ENCODE assay signal across 22 mouse cellular contexts in the genomic region with DNA sequence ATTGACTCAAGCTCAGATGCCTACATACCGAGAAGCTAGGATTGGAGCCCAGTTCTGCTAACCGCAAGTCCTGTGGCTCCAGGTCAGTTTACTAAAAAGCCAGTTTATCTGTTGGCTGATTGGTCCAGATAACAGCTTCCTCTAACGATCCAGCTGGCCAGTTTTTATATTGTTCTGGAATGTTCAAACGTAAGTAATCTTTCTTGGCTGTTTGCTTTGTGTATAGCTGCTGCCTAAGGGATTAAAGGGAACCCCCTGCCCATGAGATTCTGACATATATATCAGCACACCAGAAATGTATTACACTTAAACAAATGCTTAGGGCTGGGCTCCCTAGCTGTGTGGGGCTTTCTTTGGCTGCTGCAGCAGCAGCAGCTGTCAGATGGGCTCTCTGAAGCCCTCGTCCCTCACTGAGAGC. TPM values are rescaled to one million over a fixed set of nuclear protein-coding genes. Genes with fewer than 3 reads are reported as not detected.
DNase-seq lines count a peak whose midpoint lies in the region; ATAC-seq lines count a peak whose summit lies in the region.
"Had no signal": no experiment of that assay in that cellular context is flagged by ENCODE, and none has a peak within 500 bp of the region (broad histone marks: within the 10 kb centered on the region; RNA-seq: fewer than 3 reads in every experiment).

No protein-coding gene starts in this region.

- no peak overlapping the region for H3K4me2 ChIP-seq in embryonic facial prominence, embryonic 14.5 days (ENCODE audit: low read depth, low read length)
- H3K4me2 ChIP-seq in lung, embryonic 16.5 days (ENCODE audit: low read depth, low read length): no peak overlapping the region
- no peak overlapping the region for H3K4me2 ChIP-seq in limb, embryonic 13.5 days (replicated peaks)
- H3K4me2 ChIP-seq in stomach, embryonic 16.5 days (ENCODE audit: low read depth, low read length): no peak overlapping the region
- H3K4me2 ChIP-seq: embryonic facial prominence, embryonic 12.5 days; heart, embryonic 11.5 days; hindbrain, embryonic 13.5 days; liver, embryonic 11.5 days; midbrain, embryonic 11.5 days had no signal

- no peaks in the 10 kb centered on the region for H3K4me1 ChIP-seq in embryonic facial prominence, embryonic 14.5 days (ENCODE audit: control insufficient read depth, insufficient read depth, low read length)
- 0 out of 2 replicates have a peak, but pooled peaks cover 3% of the 10 kb centered on the region for H3K4me1 ChIP-seq in embryonic facial prominence, embryonic 10.5 days
- peaks cover 8% of the 10 kb centered on the region for H3K4me1 ChIP-seq in lung, embryonic 16.5 days (replicated peaks; ENCODE audit: control insufficient read depth, insufficient read depth, low read length)
- H3K4me1 ChIP-seq in limb, embryonic 13.5 days: no peaks in the 10 kb centered on the region
- peaks cover 11% of the 10 kb centered on the region; the same call in 1 of the 2 replicates for H3K4me1 ChIP-seq in stomach, embryonic 16.5 days (ENCODE audit: control insufficient read depth, insufficient read depth, low read length)
- H3K4me1 ChIP-seq: embryonic facial prominence, embryonic 12.5 days; hindbrain, embryonic 13.5 days had no signal

- 47% methylated on average over 5 of the region's 5 CpGs for WGBS in embryonic facial prominence, embryonic 14.5 days
- 72% methylated on average over 5 of the region's 5 CpGs for WGBS in embryonic facial prominence, embryonic 10.5 days
- 24% methylated on average over 5 of the region's 5 CpGs for WGBS in lung, embryonic 16.5 days
- WGBS in limb, embryonic 13.5 days: 55% methylated on average over 5 of the region's 5 CpGs
- WGBS in stomach, embryonic 16.5 days: 16% methylated on average over 5 of the region's 5 CpGs

- no peak overlapping the region for H3K27ac ChIP-seq in embryonic facial prominence, embryonic 14.5 days (replicated peaks; ENCODE audit: low read depth, low read length)
- no peak overlapping the region for H3K27ac ChIP-seq in embryonic facial prominence, embryonic 10.5 days (replicated peaks)
- peak overlapping the region; percentile 71 for H3K27ac ChIP-seq in lung, embryonic 16.5 days (ENCODE audit: low read length)
- no peak overlapping the region for H3K27ac ChIP-seq in limb, embryonic 13.5 days
- H3K27ac ChIP-seq in stomach, embryonic 16.5 days (ENCODE audit: low read length): peak overlapping the region; percentile 50
- H3K27ac ChIP-seq: embryonic facial prominence, embryonic 12.5 days; forebrain, embryonic 10.5 days; hindbrain, embryonic 13.5 days had no signal

- H3K9me3 ChIP-seq in embryonic facial prominence, embryonic 14.5 days (ENCODE audit: control insufficient read depth, low read length): no peaks in the 10 kb centered on the region
- H3K9me3 ChIP-seq in embryonic facial prominence, embryonic 10.5 days: no peaks in the 10 kb centered on the region
- no peaks in the 10 kb centered on the region for H3K9me3 ChIP-seq in lung, embryonic 16.5 days (ENCODE audit: control insufficient read depth, low read length)
- H3K9me3 ChIP-seq in limb, embryonic 13.5 days: no peaks in the 10 kb centered on the region
- no peaks in the 10 kb centered on the region for H3K9me3 ChIP-seq in stomach, embryonic 16.5 days (replicated peaks; ENCODE audit: control insufficient read depth, low read length)
- H3K9me3 ChIP-seq: embryonic facial prominence, embryonic 12.5 days; forebrain, embryonic 10.5 days; hindbrain, embryonic 13.5 days had no signal

- DNase-seq in embryonic facial prominence, embryonic 14.5 days (ENCODE audit: low spot score): peak; percentile 78
- no peak for DNase-seq in embryonic facial prominence, embryonic 10.5 days (ENCODE audit: low spot score)
- DNase-seq in lung, postnatal 10 days: no peak
- DNase-seq in left cerebral cortex, adult 11 months (ENCODE audit: low spot score): no peak
- DNase-seq: adrenal gland, postnatal 14 days; cerebellum, adult 18-20 months; gastrocnemius, postnatal 14 days; heart, postnatal 14 days; kidney, postnatal 14 days; lung, postnatal 4 days had no signal

- no peaks in the 10 kb centered on the region for H3K36me3 ChIP-seq in embryonic facial prominence, embryonic 14.5 days (ENCODE audit: control insufficient read depth, insufficient read depth, low read length)
- no peaks in the 10 kb centered on the region for H3K36me3 ChIP-seq in embryonic facial prominence, embryonic 10.5 days (replicated peaks)
- H3K36me3 ChIP-seq in lung, embryonic 16.5 days (ENCODE audit: control insufficient read depth, insufficient read depth, low read length): peaks cover 27% of the 10 kb centered on the region
- no peaks in the 10 kb centered on the region for H3K36me3 ChIP-seq in limb, embryonic 13.5 days
- no peaks in the 10 kb centered on the region for H3K36me3 ChIP-seq in stomach, embryonic 16.5 days (ENCODE audit: control insufficient read depth, insufficient read depth, low read length)
- H3K36me3 ChIP-seq: embryonic facial prominence, embryonic 12.5 days; forebrain, embryonic 10.5 days; hindbrain, embryonic 13.5 days had no signal

- no peaks in the 10 kb centered on the region for H3K27me3 ChIP-seq in embryonic facial prominence, embryonic 14.5 days (replicated peaks; ENCODE audit: control insufficient read depth, insufficient read depth, low read length)
- H3K27me3 ChIP-seq in embryonic facial prominence, embryonic 10.5 days (replicated peaks; ENCODE audit: low read depth, poor library complexity, severe bottlenecking): no peaks in the 10 kb centered on the region
- no peaks in the 10 kb centered on the region for H3K27me3 ChIP-seq in lung, embryonic 16.5 days (ENCODE audit: control insufficient read depth, insufficient read depth, low read depth, low read length)
- H3K27me3 ChIP-seq in limb, embryonic 13.5 days: no peaks in the 10 kb centered on the region
- H3K27me3 ChIP-seq in stomach, embryonic 16.5 days (ENCODE audit: control insufficient read depth, insufficient read depth, low read length): no peaks in the 10 kb centered on the region
- H3K27me3 ChIP-seq: CH12.LX; embryonic facial prominence, embryonic 12.5 days; hindbrain, embryonic 13.5 days had no signal

- ATAC-seq in embryonic facial prominence, embryonic 14.5 days (ENCODE audit: low read depth): peak; percentile 60
- peak; percentile 86 for ATAC-seq in lung, embryonic 16.5 days (ENCODE audit: low read depth)
- ATAC-seq in limb, embryonic 13.5 days (ENCODE audit: low FRiP score, low read depth): peak; percentile 28; the same call in 1 of the 2 replicates
- peak; percentile 84 for ATAC-seq in stomach, embryonic 16.5 days (ENCODE audit: insufficient read depth, low FRiP score)
- ATAC-seq in megakaryocyte progenitor cell, adult 5-6 weeks (replicated peaks; ENCODE audit: poor library complexity): no peak
- ATAC-seq: activated CD4-positive, CD25-positive, alpha-beta regulatory T cell, adult 4 months had no signal

- H3K4me3 ChIP-seq in embryonic facial prominence, embryonic 14.5 days (ENCODE audit: low read depth, low read length): no peak overlapping the region
- H3K4me3 ChIP-seq in embryonic facial prominence, embryonic 10.5 days: no peak overlapping the region
- no peak overlapping the region for H3K4me3 ChIP-seq in lung, embryonic 16.5 days (ENCODE audit: low read length)
- H3K4me3 ChIP-seq in limb, embryonic 13.5 days: no peak overlapping the region
- no peak overlapping the region for H3K4me3 ChIP-seq in stomach, embryonic 16.5 days (replicated peaks; ENCODE audit: low read length)
- H3K4me3 ChIP-seq: embryonic facial prominence, embryonic 12.5 days; forebrain, embryonic 10.5 days; hindbrain, embryonic 13.5 days had no signal

- no peak overlapping the region for H3K9ac ChIP-seq in embryonic facial prominence, embryonic 14.5 days (ENCODE audit: low read depth, low read length)
- H3K9ac ChIP-seq in lung, embryonic 16.5 days (ENCODE audit: low read length): no peak overlapping the region
- H3K9ac ChIP-seq in limb, embryonic 13.5 days: no peak overlapping the region
- H3K9ac ChIP-seq in stomach, embryonic 16.5 days (ENCODE audit: low read length): no peak overlapping the region
- H3K9ac ChIP-seq: embryonic facial prominence, embryonic 12.5 days; hindbrain, embryonic 13.5 days had no signal

RNA-seq across cellular contexts. Expression of a gene that starts 13.7 kb away (rescaled TPM):
- 14.7 and 15.6 TPM in 2 replicates for polyA plus RNA-seq in embryonic facial prominence, embryonic 14.5 days (2014; fragmentation: Nextera tagmentation; extraction: Ambion mirVana)
- polyA plus RNA-seq in embryonic facial prominence, embryonic 10.5 days (2016; fragmentation: Nextera tagmentation; extraction: Ambion mirVana): 3.2 and 4.8 TPM in 2 replicates
- 76.1 and 83.5 TPM in 2 replicates for polyA plus RNA-seq in lung, embryonic 16.5 days (2015; fragmentation: Nextera tagmentation; extraction: Ambion mirVana)
- polyA plus RNA-seq in limb, embryonic 13.5 days (2015; fragmentation: Nextera tagmentation; extraction: Ambion mirVana): 8.7 and 9.1 TPM in 2 replicates
- 35.1 and 37.5 TPM in 2 replicates for polyA plus RNA-seq in stomach, embryonic 16.5 days (2015; fragmentation: Nextera tagmentation; extraction: Ambion mirVana)
- total RNA-seq in megakaryocyte progenitor cell, adult 5-6 weeks (2015): 32.0 and 36.6 TPM in 2 replicates
- 40.4 and 40.5 TPM in 2 replicates for total RNA-seq in megakaryocyte progenitor cell, adult 5-6 weeks (2017)

Comparison
In these comparisons a context has a peak if more than half of its experiments do, and no peak if none do; other contexts are left out.
1. H3K27ac ChIP-seq: peak in lung, embryonic 16.5 days (single experiment) and stomach, embryonic 16.5 days (single experiment); none in embryonic facial prominence, embryonic 14.5 days (single experiment), embryonic facial prominence, embryonic 10.5 days (single experiment) and limb, embryonic 13.5 days (single experiment).